Mouse (Mus musculus): ENCODE results near the gene Snx1.

DNA sequence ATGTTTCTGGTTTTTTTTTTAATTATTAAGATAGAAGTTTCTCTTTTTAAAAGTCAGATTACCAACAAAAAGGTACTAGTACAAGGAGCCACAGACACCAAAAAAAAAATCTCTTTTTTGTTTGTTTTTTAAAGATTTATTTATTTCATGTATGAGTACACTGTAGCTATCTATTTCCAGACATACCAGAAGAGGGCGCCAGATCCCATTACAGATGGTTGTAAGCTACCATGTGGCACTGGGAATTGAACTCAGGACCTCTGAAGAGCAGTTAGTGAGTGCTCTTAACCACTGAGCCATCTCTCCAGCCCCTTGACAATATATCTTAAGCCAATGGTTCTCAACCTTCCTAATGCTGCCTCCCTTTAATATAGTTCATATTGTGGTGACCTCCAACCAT is 72.8 kb downstream of the Snx1 start:
- no peak for TF ChIP-seq FLI1 (IDR thresholded peaks at IDR 0.05; ENCODE audit: low read length)
- TF ChIP-seq GATA1 (IDR thresholded peaks at IDR 0.05; ENCODE audit: borderline replicate concordance, low read length) = no peak

All from megakaryocyte, embryonic 14.5 days (primary cell).